ENCODE assay signal across 8 mouse cellular contexts in the genomic region with DNA sequence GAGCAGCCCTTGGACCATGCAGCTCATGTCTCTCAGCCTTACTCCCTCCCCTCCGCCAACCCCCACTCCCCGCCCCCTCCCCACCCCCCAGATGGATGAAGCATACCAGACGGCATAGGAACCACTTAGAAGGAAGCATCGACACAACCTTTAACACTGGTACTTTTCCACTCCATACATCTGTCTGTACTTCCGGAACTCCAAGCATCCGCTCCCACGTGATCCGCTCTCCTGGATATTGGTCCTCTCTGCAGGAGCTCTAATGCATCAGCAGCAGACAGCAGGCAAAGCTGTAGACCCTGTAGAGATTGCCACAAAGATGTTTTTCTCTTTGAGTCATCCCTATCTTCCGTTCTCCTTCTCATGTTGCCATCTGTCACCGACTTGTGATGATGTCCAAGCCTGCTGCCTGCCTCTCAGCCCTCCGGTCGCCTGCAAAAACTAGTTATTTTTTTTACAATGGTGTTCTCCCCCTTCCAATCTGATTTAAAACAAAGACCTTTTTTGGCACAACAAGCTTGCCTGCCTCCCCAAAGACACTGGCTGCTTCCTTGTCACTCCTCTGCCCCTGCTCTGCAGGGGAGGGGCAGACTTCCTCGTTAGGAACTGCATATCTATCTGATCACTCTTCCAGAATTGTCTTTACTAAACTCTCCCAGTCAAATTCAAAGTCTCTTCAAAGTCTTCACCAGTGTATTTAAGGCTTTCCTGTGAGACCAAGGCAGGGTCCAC.
DNase-seq lines count a peak whose midpoint lies in the region; ATAC-seq and TF ChIP-seq lines count a peak whose summit lies in the region.

No protein-coding gene starts in this region.

- TF ChIP-seq CTCF in bone marrow macrophage, adult 2 months (IDR thresholded peaks at IDR 0.05; ENCODE audit: low read depth, low read length): no peak
- no peak for TF ChIP-seq CTCF in kidney, postnatal 0 days (IDR thresholded peaks at IDR 0.05; ENCODE audit: low read depth)

- no peak overlapping the region for H3K9ac ChIP-seq in forebrain, embryonic 11.5 days (ENCODE audit: low read length)
- no peak overlapping the region for H3K9ac ChIP-seq in forebrain, embryonic 14.5 days (ENCODE audit: low read length)
- no peak overlapping the region for H3K9ac ChIP-seq in kidney, postnatal 0 days (ENCODE audit: low read depth, low read length)
- no peak overlapping the region for H3K9ac ChIP-seq in liver, embryonic 11.5 days (ENCODE audit: low read depth, low read length)
- no peak overlapping the region for H3K9ac ChIP-seq in stomach, embryonic 15.5 days

- 0 out of 2 replicates have a peak, but pooled peaks cover 2% of the 10 kb centered on the region for H3K9me3 ChIP-seq in forebrain, embryonic 10.5 days
- H3K9me3 ChIP-seq in forebrain, embryonic 11.5 days (ENCODE audit: control insufficient read depth, low read length): no peaks in the 10 kb centered on the region
- H3K9me3 ChIP-seq in forebrain, embryonic 14.5 days (replicated peaks; ENCODE audit: control insufficient read depth, low read length): no peaks in the 10 kb centered on the region
- H3K9me3 ChIP-seq in kidney, postnatal 0 days (replicated peaks; ENCODE audit: low read length): no peaks in the 10 kb centered on the region
- no peaks in the 10 kb centered on the region for H3K9me3 ChIP-seq in liver, embryonic 11.5 days (ENCODE audit: control insufficient read depth, low read length)
- no peaks in the 10 kb centered on the region for H3K9me3 ChIP-seq in stomach, embryonic 15.5 days

- H3K36me3 ChIP-seq in forebrain, embryonic 10.5 days (replicated peaks): no peaks in the 10 kb centered on the region
- H3K36me3 ChIP-seq in forebrain, embryonic 11.5 days (ENCODE audit: control insufficient read depth, insufficient read depth, low read length): no peaks in the 10 kb centered on the region
- no peaks in the 10 kb centered on the region for H3K36me3 ChIP-seq in forebrain, embryonic 14.5 days (ENCODE audit: control insufficient read depth, insufficient read depth, low read length)
- H3K36me3 ChIP-seq in kidney, postnatal 0 days (ENCODE audit: insufficient read depth, low read length): no peaks in the 10 kb centered on the region
- no peaks in the 10 kb centered on the region for H3K36me3 ChIP-seq in liver, embryonic 11.5 days (ENCODE audit: control insufficient read depth, insufficient read depth, low read length)
- H3K36me3 ChIP-seq in stomach, embryonic 15.5 days: no peaks in the 10 kb centered on the region

- WGBS in forebrain, embryonic 10.5 days: 35% methylated on average over 13 of the region's 13 CpGs
- 39% methylated on average over 13 of the region's 13 CpGs for WGBS in forebrain, embryonic 11.5 days
- WGBS in forebrain, embryonic 14.5 days: 30% methylated on average over 13 of the region's 13 CpGs
- 8% methylated on average over 12 of the region's 13 CpGs for WGBS in kidney, postnatal 0 days
- 10% methylated on average over 13 of the region's 13 CpGs for WGBS in liver, embryonic 11.5 days
- 14% methylated on average over 13 of the region's 13 CpGs for WGBS in stomach, embryonic 15.5 days

- peak overlapping the region; percentile 16; the same call in 1 of the 2 replicates for H3K4me3 ChIP-seq in forebrain, embryonic 10.5 days
- H3K4me3 ChIP-seq in forebrain, embryonic 11.5 days (ENCODE audit: low read depth, low read length): no peak overlapping the region
- H3K4me3 ChIP-seq in bone marrow macrophage, adult 2 months (ENCODE audit: insufficient read depth, low read length): peak overlapping the region; percentile 20; the same call in 1 of the 2 replicates
- H3K4me3 ChIP-seq in forebrain, embryonic 14.5 days (ENCODE audit: low read depth, low read length): no peak overlapping the region
- H3K4me3 ChIP-seq in kidney, postnatal 0 days (replicated peaks; ENCODE audit: low read depth, low read length): no peak overlapping the region
- H3K4me3 ChIP-seq in liver, embryonic 11.5 days (ENCODE audit: low read depth, low read length): no peak overlapping the region
- H3K4me3 ChIP-seq in stomach, embryonic 15.5 days (replicated peaks): 0 out of 2 replicates have a peak overlapping the region, but pooled peaks have one; percentile 10

- H3K4me1 ChIP-seq in forebrain, embryonic 10.5 days: peaks cover 12% of the 10 kb centered on the region
- H3K4me1 ChIP-seq in forebrain, embryonic 11.5 days (replicated peaks; ENCODE audit: control insufficient read depth, insufficient read depth, low read length): no peaks in the 10 kb centered on the region
- peaks cover 2% of the 10 kb centered on the region; the same call in 1 of the 2 replicates for H3K4me1 ChIP-seq in bone marrow macrophage, adult 2 months (ENCODE audit: control insufficient read depth, insufficient read depth, low read length)
- no peaks in the 10 kb centered on the region for H3K4me1 ChIP-seq in forebrain, embryonic 14.5 days (ENCODE audit: control insufficient read depth, insufficient read depth, low read length)
- H3K4me1 ChIP-seq in kidney, postnatal 0 days (replicated peaks; ENCODE audit: insufficient read depth, low read length): 0 out of 2 replicates have a peak, but pooled peaks cover 3% of the 10 kb centered on the region
- no peaks in the 10 kb centered on the region for H3K4me1 ChIP-seq in liver, embryonic 11.5 days (replicated peaks; ENCODE audit: control insufficient read depth, insufficient read depth, low read length)
- 0 out of 2 replicates have a peak, but pooled peaks cover 3% of the 10 kb centered on the region for H3K4me1 ChIP-seq in stomach, embryonic 15.5 days

- TF ChIP-seq POLR2A in bone marrow macrophage, adult 2 months (IDR thresholded peaks at IDR 0.05; ENCODE audit: borderline replicate concordance, low read depth, low read length): no peak

- no peak overlapping the region for H3K4me2 ChIP-seq in forebrain, embryonic 11.5 days (ENCODE audit: low read depth, low read length, severe bottlenecking)
- H3K4me2 ChIP-seq in forebrain, embryonic 14.5 days (ENCODE audit: low read length): peak overlapping the region; percentile 24
- H3K4me2 ChIP-seq in kidney, postnatal 0 days (ENCODE audit: low read length): peak overlapping the region; percentile 42
- H3K4me2 ChIP-seq in liver, embryonic 11.5 days: peak overlapping the region; percentile 6; the same call in 1 of the 2 replicates
- H3K4me2 ChIP-seq in stomach, embryonic 15.5 days: peak overlapping the region; percentile 33

- DNase-seq in forebrain, embryonic 10.5 days (ENCODE audit: extremely low spot score, low spot score): no peak
- no peak for DNase-seq in forebrain, embryonic 11.5 days (ENCODE audit: low spot score)
- peak; percentile 47 for DNase-seq in forebrain, embryonic 14.5 days (ENCODE audit: low spot score)
- DNase-seq in kidney, postnatal 0 days (ENCODE audit: low spot score): peak; percentile 95
- DNase-seq in liver, embryonic 11.5 days (ENCODE audit: low spot score): no peak
- DNase-seq in ovary, postnatal 36 days (ENCODE audit: low spot score): no peak

- H3K27me3 ChIP-seq in forebrain, embryonic 10.5 days (ENCODE audit: poor library complexity, severe bottlenecking): no peaks in the 10 kb centered on the region
- no peaks in the 10 kb centered on the region for H3K27me3 ChIP-seq in forebrain, embryonic 11.5 days (ENCODE audit: control insufficient read depth, insufficient read depth, low read length)
- no peaks in the 10 kb centered on the region for H3K27me3 ChIP-seq in forebrain, embryonic 14.5 days (replicated peaks; ENCODE audit: control insufficient read depth, insufficient read depth, low read length)
- no peaks in the 10 kb centered on the region for H3K27me3 ChIP-seq in kidney, postnatal 0 days (ENCODE audit: insufficient read depth, low read length)
- no peaks in the 10 kb centered on the region for H3K27me3 ChIP-seq in liver, embryonic 11.5 days (replicated peaks; ENCODE audit: control insufficient read depth, insufficient read depth, low read length)
- H3K27me3 ChIP-seq in stomach, embryonic 15.5 days (replicated peaks): no peaks in the 10 kb centered on the region

- H3K27ac ChIP-seq in forebrain, embryonic 10.5 days: 0 out of 2 replicates have a peak overlapping the region, but pooled peaks have one; percentile 58
- no peak overlapping the region for H3K27ac ChIP-seq in forebrain, embryonic 11.5 days (ENCODE audit: low read depth, low read length)
- no peak overlapping the region for H3K27ac ChIP-seq in bone marrow macrophage, adult 2 months (ENCODE audit: insufficient read depth, low read depth, low read length)
- no peak overlapping the region for H3K27ac ChIP-seq in forebrain, embryonic 14.5 days (ENCODE audit: low read depth, low read length)
- H3K27ac ChIP-seq in kidney, postnatal 0 days: peak overlapping the region; percentile 73; the same call in 1 of the 2 replicates
- no peak overlapping the region for H3K27ac ChIP-seq in liver, embryonic 11.5 days (ENCODE audit: low read depth, low read length)
- H3K27ac ChIP-seq in stomach, embryonic 15.5 days: peak overlapping the region; percentile 69

- no peak for ATAC-seq in forebrain, embryonic 11.5 days (replicated peaks; ENCODE audit: low FRiP score)
- ATAC-seq in forebrain, embryonic 14.5 days: no peak; the same call in 1 of the 2 replicates
- ATAC-seq in kidney, postnatal 0 days (replicated peaks; ENCODE audit: low FRiP score, low read depth): peak; percentile 76
- 0 out of 2 replicates have a peak, but pooled peaks have one; percentile 45 for ATAC-seq in liver, embryonic 11.5 days (replicated peaks; ENCODE audit: low FRiP score)
- peak; percentile 83 for ATAC-seq in stomach, embryonic 15.5 days (ENCODE audit: insufficient read depth, low FRiP score, low read depth)

Comparison
In these comparisons a context has a peak if more than half of its experiments do, and no peak if none do; other contexts are left out.
1. DNase-seq: peak in forebrain, embryonic 14.5 days (single experiment) and kidney, postnatal 0 days (single experiment); none in forebrain, embryonic 10.5 days (single experiment), forebrain, embryonic 11.5 days (single experiment), liver, embryonic 11.5 days (single experiment) and ovary, postnatal 36 days (single experiment).
2. H3K27ac ChIP-seq: peak in forebrain, embryonic 10.5 days (single experiment), kidney, postnatal 0 days (single experiment) and stomach, embryonic 15.5 days (single experiment); none in forebrain, embryonic 11.5 days (single experiment), bone marrow macrophage, adult 2 months (single experiment), forebrain, embryonic 14.5 days (single experiment) and liver, embryonic 11.5 days (single experiment).
3. H3K4me3 ChIP-seq: peak in forebrain, embryonic 10.5 days (single experiment), bone marrow macrophage, adult 2 months (single experiment) and stomach, embryonic 15.5 days (single experiment); none in forebrain, embryonic 11.5 days (single experiment), forebrain, embryonic 14.5 days (single experiment), kidney, postnatal 0 days (single experiment) and liver, embryonic 11.5 days (single experiment).
4. ATAC-seq: peak in kidney, postnatal 0 days (single experiment), liver, embryonic 11.5 days (single experiment) and stomach, embryonic 15.5 days (single experiment); none in forebrain, embryonic 11.5 days (single experiment) and forebrain, embryonic 14.5 days (single experiment).